Mouse (Mus musculus) urinary bladder, postnatal 36 days (tissue): Measurements from ENCODE around the gene Cisd2.

ENCODE experiments used
- DNase-seq, 2 experiments: peaks; one replicate each; pipeline ENCODE4 v3.0.0; 2022; ENCODE audit warnings: low spot score in 2 of 2, mixed read lengths in 1 of 2

The Cisd2 gene

DNA sequence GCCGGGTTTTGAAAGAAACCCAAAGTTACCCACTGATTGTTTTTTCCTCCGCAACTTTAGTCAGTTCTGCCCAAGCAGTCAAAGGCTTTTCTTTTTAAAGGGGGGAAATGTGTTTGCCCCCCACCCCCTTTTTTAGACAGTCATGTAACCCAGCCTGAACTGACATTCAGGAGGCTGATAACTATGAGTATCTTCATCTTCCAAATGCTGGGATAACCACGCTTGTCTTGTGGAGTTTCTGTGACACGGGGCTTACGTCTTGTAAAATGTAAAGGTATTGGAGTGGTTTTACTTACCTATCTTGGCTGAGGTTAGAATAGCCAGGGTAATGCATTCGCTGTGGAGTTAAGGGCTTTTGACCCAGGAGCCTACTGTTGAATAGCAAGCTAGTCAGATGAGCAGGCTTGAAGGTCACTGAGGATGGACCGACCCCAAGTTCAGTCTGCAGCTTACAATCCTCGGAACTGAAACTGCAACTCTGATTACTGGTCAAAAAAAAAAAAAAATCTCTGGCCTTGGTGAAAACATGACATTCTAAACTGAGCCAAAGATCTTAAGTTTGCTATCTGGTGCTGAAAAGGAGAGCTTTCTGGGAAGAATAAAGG, at the start of gene Cisd2:
Gene Cisd2 (minus strand): TSS at position 318 of the 605 bp plus-strand sequence.
- DNase-seq: no peak

GRCm38 (mm10) chr3:135470823-135471222, 47.1 kb upstream of the Cisd2 start:
- no peak for DNase-seq

GRCm38 (mm10) chr3:135469974-135470373, 46.2 kb upstream of the Cisd2 start:
- DNase-seq: peak; percentile 75 to 80

DNA sequence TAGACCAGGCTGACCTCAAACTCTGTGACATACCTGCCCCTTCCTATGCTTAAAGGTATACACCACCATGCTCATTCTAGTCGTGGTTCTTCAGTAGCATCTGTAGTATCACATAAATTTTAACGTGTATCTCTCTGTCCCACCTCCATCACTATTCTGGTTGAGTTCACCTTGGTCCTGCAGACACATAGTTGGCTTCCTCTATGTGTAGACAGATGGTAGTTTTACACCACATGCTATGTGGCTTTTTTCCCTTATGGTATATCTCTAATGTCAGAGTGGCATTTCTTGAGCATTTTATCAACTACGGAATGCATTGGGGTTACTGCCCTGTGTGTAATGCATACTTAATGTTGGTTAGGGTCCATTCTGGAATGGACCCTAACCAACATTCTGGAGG, 45.4 kb upstream of the Cisd2 start:
- DNase-seq: no peak

GRCm38 (mm10) chr3:135468402-135468801, 44.7 kb upstream of the Cisd2 start:
- DNase-seq: no peak

GRCm38 (mm10) chr3:135458981-135459380, 35.3 kb upstream of the Cisd2 start:
- DNase-seq: no peak

DNA sequence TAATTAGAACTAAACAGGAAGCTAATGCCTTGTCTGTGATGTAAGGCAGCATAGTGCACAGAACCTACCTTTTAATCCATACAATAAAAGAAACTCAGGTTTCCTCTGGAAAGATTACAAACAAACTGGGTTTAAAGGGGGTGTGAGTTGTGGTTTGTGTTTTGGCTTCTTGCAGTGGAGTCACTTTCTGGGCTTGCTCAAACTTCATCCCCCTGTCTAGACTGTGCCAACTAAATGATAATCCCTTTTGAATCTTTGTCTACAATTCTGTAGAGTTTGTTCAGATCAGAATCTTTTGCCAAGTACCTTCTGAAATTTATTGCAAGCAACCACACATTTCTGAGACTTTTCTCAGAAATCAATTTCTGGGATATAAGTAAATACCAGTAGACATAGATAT, 21.2 kb upstream of the Cisd2 start:
- no peak for DNase-seq

- peak; percentile 3 to 7 for DNase-seq
Observed at GRCm38 (mm10) chr3:135440621-135441020, 16.9 kb upstream of the Cisd2 start.

DNA sequence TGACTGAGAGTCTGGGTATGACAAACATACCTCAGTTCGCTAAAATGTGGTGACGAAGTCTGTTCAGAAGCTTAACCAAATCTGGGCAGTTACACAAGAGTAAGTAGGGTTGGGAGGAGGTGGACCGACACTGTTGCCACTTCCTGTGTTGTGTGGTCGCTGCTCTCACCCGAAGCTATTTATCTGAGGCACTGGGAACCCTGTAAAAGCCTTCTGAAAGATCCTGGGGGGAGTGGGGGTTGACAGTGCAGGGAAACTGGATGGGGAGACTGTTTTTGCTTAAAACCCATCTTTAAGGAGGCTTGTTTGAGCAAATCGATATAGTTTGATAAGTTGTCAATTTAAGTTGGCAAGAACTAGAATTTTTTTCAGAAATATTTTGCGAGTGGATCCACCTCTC, 16.5 kb upstream of the Cisd2 start:
- peak; percentile 24 to 30 for DNase-seq

DNA sequence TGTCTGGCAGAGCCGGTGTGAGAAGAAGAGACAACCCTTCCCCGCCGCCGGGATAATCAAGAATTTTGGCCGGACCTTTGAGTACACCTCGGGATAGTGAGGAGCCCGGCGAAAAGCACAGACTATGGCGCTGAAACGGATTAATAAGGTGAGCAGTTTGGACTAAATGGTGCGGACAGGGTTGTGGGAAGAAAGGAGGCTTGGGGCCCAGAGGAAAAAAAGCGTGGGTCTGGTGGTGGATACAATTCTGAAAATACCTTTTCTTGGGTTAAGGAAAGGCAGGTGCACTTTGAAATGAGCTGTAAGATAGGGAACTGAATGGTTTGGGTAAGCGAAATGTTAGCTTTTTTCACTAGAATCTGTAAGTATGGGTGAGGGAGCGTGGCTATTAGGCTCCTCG, 15.9 kb upstream of the Cisd2 start:
- DNase-seq: no peak

GRCm38 (mm10) chr3:135438913-135439531, 15.3 kb upstream of the Cisd2 start:
- DNase-seq: peak; percentile 77 to 85

DNA sequence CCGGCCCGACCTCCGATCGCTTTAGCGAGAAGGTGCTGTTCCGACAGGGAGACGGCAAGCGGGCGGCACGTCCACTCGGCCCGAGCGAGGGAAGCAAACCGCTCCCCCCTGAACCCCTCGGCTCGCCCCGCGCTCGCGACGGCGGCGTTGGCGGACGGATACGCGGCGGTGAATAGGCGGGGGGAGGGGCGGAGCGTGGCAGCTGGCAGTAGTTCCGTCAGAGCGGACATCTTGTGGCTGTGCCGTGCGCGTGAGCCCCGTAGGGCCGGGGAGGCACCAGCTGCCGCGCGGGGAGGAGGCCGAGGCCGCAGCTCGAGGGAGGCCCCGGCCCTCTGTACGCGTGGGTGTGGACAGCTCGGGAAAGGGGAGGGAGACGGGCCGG, 14.8 kb upstream of the Cisd2 start:
- peak; percentile 91 for DNase-seq

DNA sequence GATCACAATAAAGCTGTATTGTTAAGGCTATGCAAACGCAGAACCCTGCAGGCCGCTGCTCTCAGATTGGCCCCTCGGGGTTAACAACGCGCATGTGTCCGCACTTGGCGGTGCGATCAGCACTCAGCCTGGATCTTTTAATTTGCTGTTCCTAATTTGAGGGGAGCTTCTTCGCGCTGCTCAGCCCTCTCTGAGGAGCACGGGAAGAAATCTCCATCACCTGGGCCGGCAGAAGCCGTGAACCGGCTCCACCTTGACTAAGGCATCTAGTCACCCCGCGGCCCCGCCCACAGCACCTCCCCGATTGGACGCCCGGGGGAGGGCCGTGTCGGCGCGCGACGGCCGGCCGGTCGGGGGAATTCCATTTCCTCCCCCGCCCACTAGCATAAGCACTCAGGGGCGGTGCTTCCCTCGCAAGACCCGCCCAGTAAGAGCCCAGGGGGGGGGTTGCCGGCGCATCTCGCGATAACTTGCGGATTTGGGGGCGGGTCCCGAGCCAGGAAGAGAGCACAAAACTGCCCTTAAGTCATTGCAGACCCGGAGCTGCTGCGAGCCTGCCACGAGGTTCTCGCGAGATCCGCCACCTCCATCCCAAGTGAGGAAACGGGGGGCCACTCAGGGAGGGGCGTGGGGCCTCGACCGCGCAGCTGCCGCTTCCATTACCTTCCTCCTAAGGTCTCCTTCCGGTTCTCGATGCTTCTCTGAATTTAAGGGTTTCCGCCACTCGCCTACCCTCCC, 14.2 kb upstream of the Cisd2 start, which contains the start of gene Ube2d3:
Gene Ube2d3 (plus strand): TSS at position 392 of the 738 bp plus-strand sequence.
- peak; percentile 98 to 99 for DNase-seq

- DNase-seq: no peak
Observed at GRCm38 (mm10) chr3:135436901-135437616, 13.3 kb upstream of the Cisd2 start.

DNA sequence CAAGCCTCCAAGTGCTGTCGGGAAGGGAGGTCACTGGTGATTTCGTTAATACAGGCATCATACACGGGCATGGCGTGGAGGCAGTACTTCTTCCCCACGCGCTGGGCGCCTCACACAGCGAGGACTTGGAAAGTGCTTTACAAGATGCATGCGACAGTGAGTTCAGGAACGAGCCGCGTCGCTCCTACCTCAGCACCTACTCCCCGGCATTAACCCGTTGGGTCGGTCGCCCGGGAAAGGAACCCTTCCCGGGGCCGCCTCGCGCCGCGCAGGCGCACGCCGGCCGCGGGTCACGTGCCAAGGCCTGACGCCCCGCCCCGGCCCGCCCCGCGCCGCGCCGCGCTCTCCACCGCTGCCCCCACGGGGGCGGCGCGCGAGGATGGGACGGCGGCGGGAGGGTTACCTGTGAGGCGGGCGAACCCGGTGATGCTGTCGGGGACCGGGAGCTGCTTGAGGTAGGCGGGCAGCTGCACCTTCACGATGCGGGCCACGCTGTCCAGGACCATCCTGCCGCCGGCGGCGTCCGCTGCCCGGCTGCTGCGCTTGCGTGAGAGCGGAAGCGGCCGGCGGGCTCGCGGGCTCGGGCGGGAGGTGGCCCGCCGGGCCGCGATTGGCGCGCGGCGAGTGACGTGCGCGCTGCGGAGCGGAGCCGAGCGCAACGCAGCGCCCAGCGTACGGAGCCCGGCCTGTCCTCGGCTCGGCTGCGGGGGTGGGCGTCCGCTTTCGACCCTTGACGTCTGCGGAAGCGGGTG, 693 bp downstream of the Cisd2 start:
- DNase-seq: peak; percentile 79 to 80

DNA sequence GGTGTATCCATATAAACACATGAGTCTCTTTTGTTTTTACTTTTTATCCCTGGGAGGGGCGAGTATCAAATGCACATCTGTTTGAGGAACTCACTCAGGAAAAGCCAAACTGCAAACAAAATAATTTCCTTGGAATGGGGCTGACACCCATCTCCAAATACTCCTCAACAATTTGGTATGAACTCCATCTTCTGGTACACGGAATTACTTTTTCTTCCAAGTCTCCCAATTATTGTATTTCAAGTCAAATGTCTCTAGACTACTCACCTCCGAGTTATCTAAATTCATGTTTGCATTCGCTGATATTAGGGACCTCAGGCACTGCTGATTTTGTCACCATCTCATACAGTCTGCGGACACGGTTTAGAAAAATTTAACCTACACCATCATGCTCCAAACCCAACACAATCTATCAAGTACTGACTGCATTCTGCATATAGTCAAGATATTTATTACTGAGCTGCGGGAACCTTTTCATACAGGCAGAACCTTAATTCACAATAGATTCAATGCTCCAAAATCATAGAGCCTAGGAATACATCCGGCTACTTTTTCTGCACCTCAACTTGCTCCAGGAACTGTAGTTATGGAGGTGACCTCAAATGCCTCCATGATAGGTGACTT, 1.4 kb downstream of the Cisd2 start:
- DNase-seq: no peak

- DNase-seq: no peak
Observed at GRCm38 (mm10) chr3:135421310-135421594, 2.5 kb downstream of the Cisd2 start.

DNA sequence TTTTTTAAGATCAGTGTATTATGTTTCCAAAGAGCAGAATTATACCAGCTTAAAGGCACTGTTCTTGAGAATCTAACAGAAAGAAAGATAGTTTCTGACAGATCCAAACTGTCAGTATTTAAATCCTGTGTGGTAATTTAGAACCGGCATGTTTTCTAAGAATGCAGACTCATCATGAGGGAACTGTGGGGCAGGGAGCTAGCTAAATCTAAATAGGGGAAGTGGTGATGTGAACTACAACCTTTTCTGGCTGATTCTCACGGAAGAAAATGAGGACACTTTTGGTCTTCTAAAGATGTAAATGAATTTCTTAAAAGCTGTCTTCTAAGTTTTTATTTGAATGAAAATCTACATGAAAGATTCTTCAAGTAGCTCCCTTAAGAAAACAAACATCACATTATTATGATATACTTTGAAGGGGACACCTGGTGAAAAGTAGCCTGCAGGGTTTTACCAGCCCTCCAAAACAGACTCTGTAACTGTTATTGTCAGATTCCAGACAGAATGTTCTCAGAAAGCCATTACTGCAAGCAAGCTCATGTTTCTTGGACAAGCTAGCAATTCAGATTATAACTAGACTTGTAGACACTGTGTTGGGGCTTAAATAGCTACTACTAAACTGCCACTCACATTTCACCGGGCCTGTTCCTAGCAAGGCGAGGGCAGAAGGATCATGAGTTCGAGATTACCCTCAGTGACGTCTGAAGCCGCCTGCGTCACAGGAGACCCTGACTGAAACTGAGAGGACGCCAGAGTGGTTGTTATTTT, 3.0 kb downstream of the Cisd2 start:
- DNase-seq: no peak

DNA sequence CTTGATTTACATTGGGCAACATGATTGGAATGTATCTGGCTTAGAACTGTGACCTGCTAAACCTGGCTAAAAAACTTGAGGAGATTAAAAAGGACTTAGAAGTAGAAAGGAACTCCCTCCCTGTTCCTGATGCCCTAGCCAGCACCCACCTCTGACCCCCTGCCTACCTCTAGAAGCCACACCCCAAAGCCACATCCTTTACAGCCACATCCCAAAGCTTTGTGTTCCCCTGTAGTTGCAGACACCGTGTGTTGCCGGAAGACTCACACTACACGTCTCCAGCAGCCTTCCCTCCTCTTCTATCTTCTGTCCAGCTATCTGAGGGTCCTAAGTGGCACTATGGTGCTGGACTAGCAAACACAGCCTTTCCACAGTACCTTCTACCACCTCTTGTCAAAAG, 5.9 kb downstream of the Cisd2 start:
- DNase-seq: no peak

- no peak for DNase-seq
Observed at GRCm38 (mm10) chr3:135417245-135417644, 6.5 kb downstream of the Cisd2 start.

DNA sequence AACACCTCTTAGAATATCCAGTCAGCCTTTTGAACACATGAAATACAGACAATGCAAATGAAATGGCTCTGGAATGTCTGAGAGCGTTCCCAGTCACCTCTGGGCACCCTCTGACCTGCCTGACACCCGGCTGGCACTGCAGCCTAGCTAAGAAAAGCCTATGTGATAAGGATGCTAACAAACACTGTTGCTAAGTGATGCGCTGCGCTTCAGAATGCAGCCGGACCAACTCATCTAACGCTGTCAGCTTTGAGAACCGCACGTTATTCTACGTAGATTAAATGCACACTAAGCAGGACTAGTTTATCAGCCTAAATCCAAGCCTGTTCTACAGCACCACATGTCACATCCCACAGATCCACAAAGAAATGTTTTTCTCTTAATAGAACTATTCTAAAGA, 11.9 kb downstream of the Cisd2 start:
- DNase-seq: no peak
